Mouse (Mus musculus) spleen, adult 2 months (tissue): Measurements from ENCODE around the gene Fam180a.

ENCODE experiments used
- CTCF ChIP-seq: fragments of 200-500 bp; IDR thresholded peaks from 2 replicates; pipeline ENCODE4 v1.5.1; 2011; ENCODE audit warnings: mild to moderate bottlenecking, inconsistent platforms; ENCODE audit not compliant: insufficient read depth, insufficient read length, insufficient replicate concordance; ENCODE audit errors: extremely low read depth
- POLR2A ChIP-seq: fragments of 200-500 bp; IDR thresholded peaks from 2 replicates; pipeline ENCODE4 v1.6.1; 2011; ENCODE audit warnings: low read depth, low read length, inconsistent platforms

- TF ChIP-seq CTCF (no peak), POLR2A (no peak)
Observed at GRCm38 (mm10) chr6:35329956-35330355, 4.0 kb upstream of the Fam180a start.
